Mouse (Mus musculus) forebrain, postnatal 0 days (tissue): ENCODE data around the gene Dnaaf5. TPM values are rescaled to one million over a fixed set of nuclear protein-coding genes. Genes with fewer than 3 reads are reported as not detected.

ENCODE experiments used
- ATAC-seq: fragments of 200-750 bp; cut with Nextera tagmentation; 2 replicates; pipeline ENCODE4 v1.8.0; 2017; ENCODE audit warnings: mild to moderate bottlenecking, moderate library complexity
- DNase-seq: peaks from one replicate; pipeline ENCODE4 v3.0.0-alpha.2; 2015
- H3K27ac ChIP-seq: fragments of 300-500 bp; sonication (generic); 2 replicates; pipeline ENCODE4 v1.5.1; 2014; ENCODE audit warnings: low read depth, mild to moderate bottlenecking, antibody characterized with exemption, low read length, moderate library complexity, mixed read lengths
- H3K27me3 ChIP-seq: fragments of 300-500 bp; sonication (generic); 2 replicates; pipeline ENCODE4 v1.6.1; 2014; ENCODE audit warnings: mild to moderate bottlenecking, low read length, mixed read lengths; ENCODE audit not compliant: insufficient read depth
- H3K36me3 ChIP-seq: fragments of 300-500 bp; sonication (generic); 2 replicates; pipeline ENCODE4 v1.6.1; 2014; ENCODE audit warnings: mild to moderate bottlenecking, moderate library complexity; ENCODE audit not compliant: insufficient read depth
- H3K4me1 ChIP-seq: fragments of 300-500 bp; sonication (generic); 2 replicates; pipeline ENCODE4 v1.6.1; 2014; ENCODE audit warnings: antibody characterized with exemption; ENCODE audit not compliant: insufficient read depth
- H3K4me2 ChIP-seq: fragments of 300-500 bp; sonication (generic); 2 replicates; pipeline ENCODE4 v1.6.1; 2014; ENCODE audit warnings: low read depth, mild to moderate bottlenecking, moderate library complexity
- H3K4me3 ChIP-seq: fragments of 300-500 bp; sonication (generic); 2 replicates; pipeline ENCODE4 v1.5.1; 2014; ENCODE audit warnings: low read depth, low read length, mixed read lengths
- H3K9ac ChIP-seq: fragments of 300-500 bp; sonication (generic); 2 replicates; pipeline ENCODE4 v1.6.1; 2014; ENCODE audit warnings: mild to moderate bottlenecking
- H3K9me3 ChIP-seq: fragments of 300-500 bp; sonication (generic); 2 replicates; pipeline ENCODE4 v1.6.1; 2016; ENCODE audit warnings: low read length
- CTCF ChIP-seq: sonication (generic); IDR thresholded peaks from 2 replicates; pipeline ENCODE4 v1.5.1; 2016; ENCODE audit warnings: antibody characterized with exemption, control low read depth, low read depth
- WGBS: fragments of 180-500 bp; shearing (Covaris S2); extraction: QIAGEN DNeasy Blood & Tissue Kit; methylation state at CpG from one replicate; pipeline ENCODE4 v1.1.7; 2014; 5-methylcytosine and 5-hydroxymethylcytosine counted together
- polyA plus RNA-seq: library from polyadenylated mRNA; unstranded; fragments of >200 nt; fragmentation: Nextera tagmentation; extraction: Ambion mirVana; gene quantifications from 2 replicates; pipeline ENCODE4 v1.2.1, GENCODE M21; 2015
- total RNA-seq: library from RNA; depleted of rRNA; stranded (reverse); fragments of >200 nt; gene quantifications from 2 replicates; pipeline ENCODE4 v1.2.3, GENCODE M21; 2014

The Dnaaf5 gene
- total and polyA plus RNA-seq, 2 experiments from 2014 or later, result 2.6 to 12.5 TPM

DNA sequence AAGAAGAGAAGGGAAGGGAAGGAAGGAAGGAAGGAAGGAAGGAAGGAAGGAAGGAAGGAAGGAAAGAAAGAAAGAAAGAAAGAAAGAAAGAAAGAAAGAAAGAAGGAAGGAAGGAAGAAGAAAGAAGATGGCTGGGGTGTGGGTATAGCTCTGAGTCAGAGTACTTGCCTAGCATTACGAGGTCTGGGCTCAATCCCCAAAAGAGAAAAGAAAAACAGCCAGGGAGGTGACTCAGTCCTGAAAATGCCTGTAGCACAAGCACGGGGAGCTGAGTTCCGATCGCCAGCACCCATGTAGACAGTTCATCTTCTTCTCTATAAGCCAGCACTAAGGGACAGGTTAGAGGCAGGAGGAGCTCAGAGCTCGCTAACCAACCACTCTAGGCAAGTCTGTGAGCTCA is 39.7 kb downstream of the Dnaaf5 start:
- Histone ChIP-seq H3K4me1 (no peaks in the 10 kb centered on the region), H3K4me3 (no peak overlapping the region), H3K36me3 (peaks cover 25% of the 10 kb centered on the region), H3K9me3 (no peaks in the 10 kb centered on the region), H3K9ac (no peak overlapping the region), H3K4me2 (no peak overlapping the region), H3K27me3 (no peaks in the 10 kb centered on the region), H3K27ac (no peak overlapping the region)
- 95% methylated on average over 5 of the region's 5 CpGs for WGBS
- DNase-seq (no peak), ATAC-seq (no peak)
- TF ChIP-seq CTCF, result no peak

DNA sequence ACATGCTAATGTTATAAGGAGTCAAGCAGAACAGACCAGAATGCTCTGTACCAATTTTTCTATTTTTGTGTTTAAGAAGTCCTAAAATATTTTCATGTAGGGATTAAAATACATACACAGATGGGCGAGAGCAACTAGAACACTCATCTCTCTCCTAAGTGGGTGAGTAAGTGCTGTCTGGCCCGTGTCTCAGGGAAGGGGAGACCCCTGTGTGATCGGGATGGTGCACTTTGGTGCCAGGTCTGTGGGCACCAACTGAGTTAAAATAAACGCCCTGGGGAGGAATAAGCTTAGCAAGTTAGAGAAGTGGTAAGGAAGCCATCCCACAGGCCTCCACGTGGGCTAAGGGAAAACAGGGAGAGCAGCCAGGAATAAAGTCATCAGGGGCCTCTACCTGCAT is 40.9 kb downstream of the Dnaaf5 start:
- DNase-seq (no peak), ATAC-seq (no peak)
- TF ChIP-seq CTCF, result no peak
- Histone ChIP-seq H3K27ac (no peak overlapping the region), H3K9ac (no peak overlapping the region), H3K36me3 (peaks cover 12% of the 10 kb centered on the region; the same call in 1 of the 2 replicates), H3K4me3 (no peak overlapping the region), H3K4me2 (no peak overlapping the region), H3K27me3 (no peaks in the 10 kb centered on the region), H3K9me3 (no peaks in the 10 kb centered on the region), H3K4me1 (no peaks in the 10 kb centered on the region)
- 82% methylated on average over 5 of the region's 5 CpGs for WGBS

DNA sequence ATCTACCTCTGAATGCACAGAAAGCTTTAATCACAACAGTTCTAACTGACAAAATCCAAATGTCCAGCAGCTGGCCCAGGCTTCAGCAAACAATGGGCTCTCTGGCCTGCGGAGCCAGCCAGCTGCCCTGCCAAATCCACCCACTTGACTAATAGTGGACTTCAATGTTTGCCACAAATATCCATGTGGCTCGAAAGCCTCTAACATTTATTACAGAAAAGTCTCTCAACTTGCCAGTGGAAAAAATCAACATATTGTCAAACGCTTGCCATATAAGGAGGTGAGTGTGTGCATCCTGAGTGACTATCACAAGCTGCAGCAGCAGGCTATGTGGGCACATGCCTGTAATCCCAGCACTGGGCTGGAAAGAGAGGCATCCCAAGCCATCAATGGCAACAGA is 48.8 kb downstream of the Dnaaf5 start:
- Histone ChIP-seq H3K9me3 (no peaks in the 10 kb centered on the region), H3K36me3 (no peaks in the 10 kb centered on the region), H3K27ac (no peak overlapping the region), H3K4me2 (no peak overlapping the region), H3K9ac (no peak overlapping the region), H3K27me3 (no peaks in the 10 kb centered on the region), H3K4me3 (no peak overlapping the region), H3K4me1 (peaks cover 17% of the 10 kb centered on the region)
- DNase-seq, result no peak
- TF ChIP-seq CTCF, result no peak
- no peak for ATAC-seq
- WGBS, result 77% methylated on average over 3 of the region's 3 CpGs

DNA sequence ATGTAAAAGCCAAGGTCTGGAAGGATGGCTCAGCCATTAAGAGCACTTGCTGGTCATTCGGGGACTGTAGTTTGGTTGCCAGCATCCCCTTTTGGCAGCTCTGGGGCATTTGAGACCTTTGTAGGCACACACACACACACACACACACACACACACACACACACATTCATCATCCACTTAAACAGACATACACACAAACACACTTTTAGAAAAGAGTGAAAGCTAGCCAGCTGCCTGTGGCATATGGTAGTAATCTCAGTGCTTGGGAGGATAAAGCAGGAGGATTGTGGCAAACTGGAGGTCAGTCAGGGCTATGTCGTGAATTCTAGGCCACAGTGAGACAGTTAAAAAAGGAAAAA is 49.6 kb downstream of the Dnaaf5 start:
- Histone ChIP-seq H3K9me3 (no peaks in the 10 kb centered on the region), H3K4me3 (peak overlapping the region; percentile 83), H3K27me3 (no peaks in the 10 kb centered on the region), H3K36me3 (no peaks in the 10 kb centered on the region), H3K4me1 (peaks cover 17% of the 10 kb centered on the region), H3K9ac (peak overlapping the region; percentile 88), H3K27ac (peak overlapping the region; percentile 87), H3K4me2 (peak overlapping the region; percentile 86)
- DNase-seq, result no peak
- WGBS, result 24% methylated on average over 2 of the region's 2 CpGs
- TF ChIP-seq CTCF, result no peak
- ATAC-seq, result no peak

DNA sequence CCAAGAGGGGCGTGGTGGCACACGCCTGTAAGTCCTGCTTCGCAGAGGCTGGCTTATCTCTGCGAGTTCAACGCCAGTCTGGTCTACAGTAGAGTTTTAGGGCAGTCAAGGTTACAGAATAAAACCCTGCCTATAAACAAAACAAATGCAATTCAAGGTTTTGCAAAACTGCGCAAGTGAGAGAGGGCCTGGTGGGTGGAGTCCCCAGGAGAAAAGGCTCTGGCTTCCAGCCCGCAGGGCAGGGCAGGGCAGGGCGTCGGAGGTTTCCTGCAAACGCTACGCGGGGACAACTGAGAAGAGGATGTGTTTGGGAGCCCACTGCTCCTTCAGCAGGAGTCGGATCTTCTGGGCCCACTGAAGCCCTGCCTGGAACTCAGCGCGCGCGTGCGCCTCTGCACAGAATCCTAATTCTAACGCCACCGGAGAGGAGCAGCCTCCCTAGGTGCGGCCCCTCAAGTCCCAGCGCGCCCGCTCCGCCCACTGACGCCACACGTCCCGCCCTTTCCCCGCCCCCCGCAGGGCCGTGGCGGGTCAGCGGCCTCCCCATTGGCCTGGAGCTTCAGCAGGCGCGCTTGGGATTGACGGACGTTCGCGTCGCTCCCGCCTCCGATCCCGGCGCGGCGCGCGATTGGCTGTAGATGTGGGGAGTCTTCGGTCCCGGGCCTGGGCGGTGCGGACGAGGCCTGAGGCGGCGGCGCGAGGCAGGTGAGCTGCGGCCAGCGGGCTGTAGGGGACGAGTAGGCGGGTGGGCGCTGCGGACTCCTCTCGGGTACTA is 50.2 kb downstream of the Dnaaf5 start, which contains the start of gene Sun1:
Gene Sun1 (plus strand): TSS at position 643 of the 775 bp plus-strand sequence.
- H3K4me1 ChIP-seq, result peaks cover 17% of the 10 kb centered on the region
- peak; percentile 98 for ATAC-seq
- 3% methylated on average over 54 of the region's 64 CpGs for WGBS

DNA sequence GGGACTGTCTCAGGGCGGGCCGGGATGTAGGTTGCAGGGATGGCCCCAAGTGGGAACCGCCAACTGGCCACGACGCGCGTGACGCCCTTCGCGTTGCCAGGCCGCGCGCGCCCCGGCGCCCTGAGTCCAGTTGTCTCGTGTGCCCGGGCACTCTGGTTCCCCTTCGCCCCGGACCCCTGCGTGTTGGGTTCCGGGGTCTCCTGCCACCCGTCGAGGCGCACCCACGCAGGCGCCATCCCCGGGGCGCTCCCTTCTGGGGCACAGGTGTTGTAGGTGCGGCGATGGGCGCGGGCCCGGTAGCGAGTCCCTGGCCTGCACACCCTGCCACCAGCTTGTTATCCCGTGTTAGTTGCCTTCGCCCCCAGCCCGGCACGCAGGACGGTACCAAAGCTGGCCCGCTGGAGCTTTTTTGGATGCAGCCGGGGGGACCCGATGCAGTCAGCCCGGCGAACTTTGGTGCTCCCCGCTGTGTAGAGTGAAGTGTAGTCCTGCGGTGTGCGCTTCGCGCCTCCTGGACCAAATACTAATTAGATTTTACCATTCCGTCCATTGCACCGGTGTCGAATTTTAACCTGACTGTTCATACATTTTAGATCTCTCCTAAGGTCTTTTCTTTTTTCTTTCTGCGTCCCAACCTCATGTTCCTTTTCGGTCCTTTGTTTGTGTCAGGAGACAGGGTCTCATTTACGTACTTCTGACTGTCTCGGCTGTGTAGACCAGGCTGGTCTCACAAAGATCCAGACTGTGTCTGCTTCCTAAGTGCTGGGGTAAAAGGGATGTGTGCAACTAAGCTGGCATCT is 50.9 kb downstream of the Dnaaf5 start:
- ATAC-seq, result peak; percentile 55
- TF ChIP-seq CTCF, result no peak
- 5% methylated on average over 48 of the region's 57 CpGs for WGBS
- Histone ChIP-seq H3K27me3 (no peaks in the 10 kb centered on the region), H3K9ac (peak overlapping the region; percentile 88), H3K4me1 (peaks cover 17% of the 10 kb centered on the region), H3K9me3 (no peaks in the 10 kb centered on the region), H3K36me3 (no peaks in the 10 kb centered on the region), H3K27ac (peak overlapping the region; percentile 79), H3K4me3 (peak overlapping the region; percentile 83), H3K4me2 (peak overlapping the region; percentile 86)
- DNase-seq, result peak; percentile 27

More for the DNA sequence above, 50.2 kb downstream of the Dnaaf5 start, which contains the start of gene Sun1:
- H3K9me3 ChIP-seq, result no peaks in the 10 kb centered on the region
- peak within 1 kb of the TSS; percentile 88 for H3K9ac ChIP-seq
- no peak for TF ChIP-seq CTCF
- H3K27ac ChIP-seq, result peak within 1 kb of the TSS; percentile 87
- no peaks in the 10 kb centered on the region for H3K36me3 ChIP-seq
- H3K27me3 ChIP-seq, result no peaks in the 10 kb centered on the region
- DNase-seq, result peak; percentile 99
- peak within 1 kb of the TSS; percentile 86 for H3K4me2 ChIP-seq
- peak within 1 kb of the TSS; percentile 83 for H3K4me3 ChIP-seq

DNA sequence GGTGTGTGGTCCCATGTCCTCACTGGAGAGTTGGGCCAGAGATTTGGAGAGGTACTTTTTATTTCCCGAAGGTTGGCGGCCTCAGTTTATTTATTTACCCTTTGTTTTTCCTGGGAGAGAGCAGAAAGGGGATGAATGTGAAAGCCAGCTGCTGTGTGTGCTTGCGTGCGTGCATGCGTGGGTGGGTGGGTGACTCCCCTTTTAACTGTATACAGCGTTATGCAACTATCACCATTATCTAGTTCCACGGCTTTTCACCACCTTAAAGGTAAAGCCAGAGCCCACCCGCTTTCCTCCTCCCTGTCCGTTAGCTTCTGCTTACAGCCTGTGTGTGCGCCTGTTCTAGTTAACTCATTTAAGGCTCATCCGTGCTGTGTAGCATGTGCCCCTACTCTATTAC is 52.1 kb downstream of the Dnaaf5 start:
- Histone ChIP-seq H3K4me1 (peaks cover 17% of the 10 kb centered on the region), H3K9ac (peak overlapping the region; percentile 88; the same call in 1 of the 2 replicates), H3K9me3 (no peaks in the 10 kb centered on the region), H3K27me3 (no peaks in the 10 kb centered on the region), H3K36me3 (no peaks in the 10 kb centered on the region), H3K4me3 (peak overlapping the region; percentile 83; the same call in 1 of the 2 replicates), H3K4me2 (peak overlapping the region; percentile 86), H3K27ac (no peak overlapping the region)
- DNase-seq (no peak), ATAC-seq (no peak)
- 59% methylated on average over 11 of the region's 11 CpGs for WGBS
- TF ChIP-seq CTCF, result no peak
